Mouse (Mus musculus) myocyte (in vitro differentiated cells): ENCODE measurements around the gene Tbk1. TPM values are rescaled to one million over a fixed set of nuclear protein-coding genes. Genes with fewer than 3 reads are reported as not detected.
A peak's percentile ranks its signal among the peaks of the same experiment; 100 is the strongest.

Experiments
- H3K27me3 ChIP-seq: one replicate; pipeline ENCODE4 v1.6.1; 2011; ENCODE audit not compliant: control insufficient read depth, insufficient read depth, insufficient read length
- H3K36me3 ChIP-seq: one replicate; pipeline ENCODE4 v1.6.1; 2011; ENCODE audit not compliant: control insufficient read depth, insufficient read depth
- H3K4me2 ChIP-seq: one replicate; pipeline ENCODE4 v1.6.1; 2011; ENCODE audit warnings: low read depth, control low read depth
- H3K4me3 ChIP-seq: one replicate; pipeline ENCODE4 v1.5.1; 2011; ENCODE audit warnings: mild to moderate bottlenecking, control low read depth, moderate library complexity
- H3K79me2 ChIP-seq: one replicate; pipeline ENCODE4 v1.6.1; 2011; ENCODE audit not compliant: control insufficient read depth, insufficient read depth
- H3ac ChIP-seq: one replicate; pipeline ENCODE4 v1.6.1; 2011; ENCODE audit not compliant: control insufficient read depth, insufficient read length
- CEBPB ChIP-seq: IDR thresholded peaks from 2 replicates; pipeline ENCODE4 v1.6.1; 2011; ENCODE audit warnings: mild to moderate bottlenecking, moderate library complexity; ENCODE audit not compliant: poor library complexity, insufficient read depth, severe bottlenecking
- E2F4 ChIP-seq: IDR thresholded peaks from one replicate; pipeline ENCODE4 v1.6.1; 2011; ENCODE audit warnings: mild to moderate bottlenecking, control low read depth, moderate library complexity; ENCODE audit not compliant: insufficient read depth
- MAX ChIP-seq: IDR thresholded peaks from one replicate; pipeline ENCODE4 v1.6.1; 2011; ENCODE audit warnings: low read depth, mild to moderate bottlenecking, control low read depth
- MYOD1 ChIP-seq, 3 experiments: IDR thresholded peaks; one replicate each; pipeline ENCODE4 v1.6.1; 2011; ENCODE audit warnings: control low read depth in 2 of 3, low read depth in 2 of 3, mild to moderate bottlenecking in 2 of 3, moderate library complexity in 1 of 3; ENCODE audit not compliant: insufficient read length in 2 of 3, control insufficient read depth in 1 of 3
- MYOG ChIP-seq, 3 experiments: IDR thresholded peaks; one replicate each; pipeline ENCODE4 v1.6.1; 2011; ENCODE audit warnings: control low read depth in 2 of 3, low read depth in 2 of 3, mild to moderate bottlenecking in 2 of 3; ENCODE audit not compliant: insufficient read length in 2 of 3, control insufficient read depth in 1 of 3, insufficient read depth in 1 of 3
- POLR2A ChIP-seq: IDR thresholded peaks from one replicate; pipeline ENCODE4 v1.6.1; 2011; ENCODE audit warnings: low read depth, mild to moderate bottlenecking, control low read depth, moderate library complexity; ENCODE audit not compliant: insufficient read length
- POLR2AphosphoS2 ChIP-seq: IDR thresholded peaks from one replicate; pipeline ENCODE4 v1.6.1; 2011; ENCODE audit warnings: low read depth, control low read depth; ENCODE audit not compliant: insufficient read length
- REST ChIP-seq: IDR thresholded peaks from one replicate; pipeline ENCODE4 v1.6.1; 2011; ENCODE audit warnings: mild to moderate bottlenecking, control low read depth, moderate library complexity; ENCODE audit not compliant: insufficient read depth, insufficient read length
- SRF ChIP-seq: IDR thresholded peaks from one replicate; pipeline ENCODE4 v1.6.1; 2011; ENCODE audit warnings: low read depth; ENCODE audit not compliant: control insufficient read depth, insufficient read length
- TCF12 ChIP-seq: IDR thresholded peaks from one replicate; pipeline ENCODE4 v1.6.1; 2011; ENCODE audit warnings: mild to moderate bottlenecking, control low read depth; ENCODE audit not compliant: poor library complexity, insufficient read depth, severe bottlenecking
- TCF3 ChIP-seq: IDR thresholded peaks from one replicate; pipeline ENCODE4 v1.6.1; 2011; ENCODE audit warnings: low read depth, control low read depth; ENCODE audit not compliant: insufficient read length
- USF1 ChIP-seq: IDR thresholded peaks from one replicate; pipeline ENCODE4 v1.6.1; 2011; ENCODE audit warnings: low read depth, mild to moderate bottlenecking, control low read depth, moderate library complexity
- polyA plus RNA-seq: library from polyadenylated mRNA; unstranded; fragments of >200 nt; fragmentation: generic; extraction: Trizol; gene quantifications from one replicate; pipeline ENCODE4 v1.2.1, GENCODE M21; 2012; ENCODE audit warnings: missing spikeins

Gene Tbk1
- polyA plus RNA-seq, 1 experiment: 9.0 TPM

DNA sequence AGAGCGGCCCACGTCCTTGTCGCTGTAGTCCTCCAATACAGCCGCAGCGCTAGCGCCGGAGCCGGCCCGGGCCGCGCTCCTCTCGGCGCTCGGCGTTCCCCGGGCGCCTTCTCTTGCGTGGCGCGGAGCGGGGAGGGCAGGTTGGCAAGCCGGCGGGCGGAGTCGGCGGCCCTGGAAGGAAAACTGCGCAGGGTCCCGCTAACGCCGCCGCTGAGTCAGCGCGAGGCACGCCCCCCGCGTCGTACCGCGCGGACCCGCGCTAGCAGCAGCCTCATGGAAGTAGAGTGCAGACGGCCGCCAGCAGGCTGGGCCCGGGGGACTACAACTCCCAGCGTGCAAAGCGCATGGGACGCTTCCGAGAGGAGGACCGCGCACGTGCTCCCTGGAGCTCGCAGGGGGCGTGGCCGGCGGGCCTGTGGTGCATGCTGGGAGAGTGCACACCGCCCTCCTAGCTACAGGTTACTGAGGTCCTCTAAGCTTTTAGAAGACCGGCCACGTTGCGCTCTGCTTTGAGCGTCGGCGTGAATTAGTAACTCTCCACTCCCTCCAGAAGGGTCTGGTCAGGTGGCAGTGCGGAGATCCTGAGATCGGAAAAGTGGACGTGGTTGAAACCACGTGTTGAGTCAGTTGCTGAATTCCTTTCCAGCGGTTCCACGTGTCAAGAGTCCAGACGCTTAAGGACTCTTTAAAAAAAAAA, 39.7 kb upstream of the Tbk1 start, which contains the start of gene Xpot:
Gene Xpot (minus strand): TSS at position 147 of the 697 bp plus-strand sequence.
- H3K79me2 ChIP-seq: peaks cover 44% of the 10 kb centered on the region
- H3K27me3 ChIP-seq: no peaks in the 10 kb centered on the region
- peak within 1 kb of the TSS; percentile 88 for H3ac ChIP-seq
- H3K36me3 ChIP-seq: peaks cover 12% of the 10 kb centered on the region
- H3K4me3 ChIP-seq: peak within 1 kb of the TSS; percentile 90
- TF ChIP-seq USF1 (peak; percentile 90), MAX (peak; percentile 84), E2F4 (no peak), MYOD1 (IDR thresholded peaks at IDR 0.05; ENCODE audit: control insufficient read depth in 1 of 3, insufficient read length in 2 of 3, low read depth in 2 of 3) (peak in 2 of 3 experiments; percentile 20 to 25), MYOG (IDR thresholded peaks at IDR 0.05; ENCODE audit: control insufficient read depth in 1 of 3, insufficient read depth in 1 of 3, insufficient read length in 2 of 3, low read depth in 2 of 3) (peak in 1 of 3 experiments; percentile 51), TCF12 (no peak), POLR2A (peak; percentile 83), REST (no peak), CEBPB (no peak), TCF3 (no peak), POLR2AphosphoS2 (peak; percentile 85), SRF (peak; percentile 66)
- peak within 1 kb of the TSS; percentile 91 for H3K4me2 ChIP-seq

DNA sequence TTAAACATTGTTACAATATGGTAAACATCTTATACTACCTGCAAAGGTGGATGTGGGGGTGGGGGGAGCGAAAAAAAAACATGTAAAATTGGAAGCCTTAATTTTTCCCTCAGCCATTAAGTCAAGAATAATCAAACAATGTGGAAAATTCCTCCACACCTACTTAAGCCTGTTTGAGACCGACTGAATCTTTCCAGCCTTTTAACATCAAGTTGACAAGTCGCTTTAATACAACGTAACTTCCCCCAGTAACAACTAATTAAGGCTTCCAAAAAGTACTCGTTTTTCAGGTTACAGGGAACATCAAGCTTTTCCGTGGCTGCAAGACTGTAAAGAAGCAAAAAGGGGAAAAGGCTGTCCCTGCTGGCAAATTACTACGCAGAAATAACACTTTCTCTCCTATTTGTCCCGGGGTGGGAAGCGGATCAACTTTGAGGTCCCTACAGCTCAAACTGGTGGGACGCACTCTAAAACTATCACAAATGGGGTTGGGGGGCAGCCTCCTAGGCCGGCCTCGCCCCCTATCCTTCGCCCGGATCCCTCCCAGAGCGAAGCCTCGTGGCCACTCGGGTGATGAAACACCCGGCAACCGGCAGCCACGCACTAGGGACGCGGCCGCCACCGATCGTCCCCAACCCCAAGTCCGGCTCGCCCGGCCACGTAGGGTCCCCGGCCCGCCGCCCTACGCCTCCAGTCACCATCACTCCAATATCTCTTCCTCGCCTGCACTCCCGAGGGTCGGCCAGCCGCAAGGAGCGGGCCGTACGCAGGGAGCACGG, 39.0 kb upstream of the Tbk1 start:
- H3K27me3 ChIP-seq: no peaks in the 10 kb centered on the region

DNA sequence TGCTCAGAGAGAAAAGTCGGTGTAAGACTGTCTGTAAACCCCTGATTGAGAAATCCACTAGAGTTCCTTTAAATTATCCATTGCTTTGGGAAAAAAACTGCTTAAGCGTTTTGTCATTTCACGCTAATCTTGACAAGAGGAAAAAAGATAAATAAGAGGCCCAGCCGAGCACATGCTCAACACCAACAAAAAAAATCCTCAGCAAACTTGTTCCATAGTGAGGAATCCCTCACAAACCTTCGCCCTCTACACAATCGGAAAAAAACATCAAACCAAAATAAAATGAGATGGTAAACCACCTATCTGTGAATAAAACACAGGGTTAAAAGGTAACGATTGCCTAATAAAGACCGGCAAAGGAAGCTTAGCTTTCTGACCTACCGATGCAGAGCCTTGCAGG, 38.4 kb upstream of the Tbk1 start:
- TF ChIP-seq MYOG (IDR thresholded peaks at IDR 0.05; ENCODE audit: control insufficient read depth in 1 of 3, insufficient read depth in 1 of 3, insufficient read length in 2 of 3, low read depth in 2 of 3) (no peak), REST (no peak), USF1 (no peak), POLR2A (no peak), MAX (no peak), MYOD1 (IDR thresholded peaks at IDR 0.05; ENCODE audit: control insufficient read depth in 1 of 3, insufficient read length in 2 of 3, low read depth in 2 of 3) (no peak), TCF3 (no peak), TCF12 (no peak), CEBPB (no peak), SRF (no peak), POLR2AphosphoS2 (no peak), E2F4 (no peak)
- Histone ChIP-seq H3K36me3 (peaks cover 18% of the 10 kb centered on the region), H3K27me3 (no peaks in the 10 kb centered on the region), H3K4me2 (peak overlapping the region; percentile 86), H3ac (peak overlapping the region; percentile 88), H3K79me2 (peaks cover 57% of the 10 kb centered on the region), H3K4me3 (peak overlapping the region; percentile 90)

More for the DNA sequence above, 39.0 kb upstream of the Tbk1 start:
- H3K36me3 ChIP-seq: peaks cover 14% of the 10 kb centered on the region
- peak overlapping the region; percentile 88 for H3ac ChIP-seq
- H3K4me3 ChIP-seq: peak overlapping the region; percentile 90
- peaks cover 51% of the 10 kb centered on the region for H3K79me2 ChIP-seq
- TF ChIP-seq CEBPB (peak; percentile 97), MYOG (IDR thresholded peaks at IDR 0.05; ENCODE audit: control insufficient read depth in 1 of 3, insufficient read depth in 1 of 3, insufficient read length in 2 of 3, low read depth in 2 of 3) (no peak), E2F4 (no peak), TCF12 (no peak), POLR2AphosphoS2 (peak; percentile 65), POLR2A (peak; percentile 61), MAX (peak; percentile 55), USF1 (no peak), REST (no peak), MYOD1 (IDR thresholded peaks at IDR 0.05; ENCODE audit: control insufficient read depth in 1 of 3, insufficient read length in 2 of 3, low read depth in 2 of 3) (no peak), TCF3 (no peak), SRF (no peak)
- peak overlapping the region; percentile 86 for H3K4me2 ChIP-seq

DNA sequence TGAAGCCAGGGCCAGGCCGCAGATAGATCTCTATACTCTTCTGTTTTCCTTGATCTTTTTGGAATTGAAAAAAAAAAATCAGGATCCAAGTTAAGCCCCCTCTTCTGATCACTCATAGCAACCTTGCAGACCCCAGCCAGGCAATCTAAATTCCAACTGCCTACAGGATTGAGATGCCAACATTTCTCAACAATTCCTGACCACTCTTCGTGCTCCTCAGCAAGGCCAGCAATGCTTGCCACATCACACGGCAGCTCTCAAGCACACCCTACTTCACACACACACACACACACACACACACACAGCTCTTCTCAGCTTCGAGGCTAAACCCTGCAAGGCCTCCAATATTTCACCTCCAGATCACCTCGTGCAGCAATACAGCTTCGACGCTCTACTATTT, 37.1 kb upstream of the Tbk1 start:
- Histone ChIP-seq H3K27me3 (no peaks in the 10 kb centered on the region), H3K4me2 (peak overlapping the region; percentile 86), H3ac (no peak overlapping the region), H3K4me3 (peak overlapping the region; percentile 90), H3K36me3 (peaks cover 29% of the 10 kb centered on the region), H3K79me2 (peaks cover 66% of the 10 kb centered on the region)
- TF ChIP-seq POLR2AphosphoS2: peak; percentile 38
- TF ChIP-seq REST: no peak
